Mouse (Mus musculus) central nervous system, embryonic 11.5 days (tissue): ENCODE data around the gene Slc7a1. TPM values are rescaled to one million over a fixed set of nuclear protein-coding genes. Genes with fewer than 3 reads are reported as not detected.

ENCODE experiments used
- polyA plus RNA-seq: library from polyadenylated mRNA; depleted of rRNA; stranded (reverse); fragments of >200 nt; gene quantifications from 2 replicates; pipeline ENCODE4 v1.2.3, GENCODE M21; 2012; rRNA removed

The Slc7a1 gene
- polyA plus RNA-seq: 4.5 and 6.2 TPM in 2 replicates

GRCm38 (mm10) chr5:148399660-148400443, at the start of gene Slc7a1:
TSS of gene Slc7a1 (minus strand) at chr5:148399904.

Other genes with a start within 250 kb of the Slc7a1 start
- gene Ubl3, start 152.9 kb upstream of the Slc7a1 start, polyA plus RNA-seq: 32.9 and 33.5 TPM in 2 replicates